Mouse (Mus musculus): ENCODE results near the gene Tgtp2.
"Not testable (repeated sequence)": the region's sequence is repeated elsewhere in the genome, so short reads cannot be mapped to it uniquely, and the experiment has no call there.

Gene Tgtp2

DNA sequence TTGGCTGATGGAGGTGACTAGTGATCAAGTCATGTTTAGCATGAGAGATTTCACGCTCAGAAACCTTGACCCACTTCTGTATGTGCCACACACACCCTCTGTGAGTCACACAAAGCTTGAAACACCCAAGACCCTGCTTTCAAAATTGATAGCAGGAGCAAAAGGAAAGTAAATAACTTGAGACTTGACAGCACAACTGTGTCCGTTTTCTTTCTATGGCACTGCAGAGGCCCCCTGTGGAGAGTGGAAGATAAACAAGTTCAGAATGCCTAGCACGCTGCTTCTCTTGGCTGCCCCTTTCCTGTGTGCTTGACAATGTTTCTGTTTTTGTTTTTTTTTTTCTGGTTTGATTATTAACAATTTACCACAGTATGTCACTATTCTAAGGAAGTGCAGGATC is 20.9 kb upstream of the Tgtp2 start:
- no peak for DNase-seq (ENCODE audit: low spot score)

DNA sequence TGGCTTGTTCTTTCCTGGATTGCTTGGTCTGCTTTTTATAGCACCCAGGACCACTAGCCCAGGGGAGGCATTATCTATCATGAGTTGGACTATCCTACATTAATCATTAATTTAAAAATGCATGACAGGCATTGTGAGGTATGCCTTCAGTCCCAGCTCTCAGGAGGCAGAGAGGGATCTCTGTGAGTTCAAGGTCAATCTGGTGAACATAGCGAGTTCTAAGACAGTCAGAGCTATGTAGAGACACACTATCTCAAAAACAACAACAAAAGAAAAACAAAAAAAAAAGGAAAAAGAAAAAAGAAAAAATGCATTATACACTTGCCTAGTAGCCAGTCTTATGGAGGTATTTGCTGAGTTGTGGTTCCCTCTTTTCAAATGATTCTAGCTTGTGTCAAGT is 20.4 kb upstream of the Tgtp2 start:
- DNase-seq (ENCODE audit: low spot score): no peak

DNA sequence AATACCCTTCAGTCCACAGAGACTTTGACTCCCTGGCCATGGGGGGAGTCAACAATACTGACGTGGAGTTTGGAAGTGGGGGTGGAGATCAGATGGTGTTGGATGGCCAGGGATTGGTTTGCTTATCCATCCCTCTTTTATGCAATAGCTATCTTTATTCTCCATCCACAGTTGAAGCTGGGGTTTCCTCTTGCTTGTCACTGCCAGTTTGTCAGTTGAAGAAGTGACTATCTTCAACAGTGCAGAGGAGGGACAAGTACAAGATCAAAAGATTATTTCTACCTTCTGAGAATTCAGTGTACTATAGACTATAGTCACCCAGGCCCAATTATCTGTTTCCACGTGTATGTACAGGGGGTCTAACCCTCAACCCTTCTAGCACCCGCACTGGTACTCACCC is 19.8 kb upstream of the Tgtp2 start:
- DNase-seq (ENCODE audit: low spot score): no peak

DNA sequence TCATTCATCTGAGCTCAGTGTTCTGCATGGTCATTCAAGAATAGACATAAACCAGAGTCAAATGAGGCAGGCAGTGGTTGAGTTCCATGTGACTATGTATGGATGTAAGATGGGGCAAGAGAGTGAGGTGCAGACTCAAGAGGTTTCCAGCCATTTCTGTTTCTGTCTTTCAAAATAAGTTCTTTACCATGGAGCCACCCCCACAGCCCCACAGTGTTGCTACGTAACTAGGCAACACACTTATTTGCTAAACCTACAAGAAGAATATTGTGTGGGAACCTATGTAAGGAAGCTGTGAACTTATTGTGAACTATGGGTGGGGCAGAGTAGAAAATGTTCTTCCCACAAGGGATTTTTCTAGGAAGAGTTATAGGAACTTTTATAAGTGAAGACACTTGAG is 19.1 kb upstream of the Tgtp2 start:
- no peak for DNase-seq (ENCODE audit: low spot score)

DNA sequence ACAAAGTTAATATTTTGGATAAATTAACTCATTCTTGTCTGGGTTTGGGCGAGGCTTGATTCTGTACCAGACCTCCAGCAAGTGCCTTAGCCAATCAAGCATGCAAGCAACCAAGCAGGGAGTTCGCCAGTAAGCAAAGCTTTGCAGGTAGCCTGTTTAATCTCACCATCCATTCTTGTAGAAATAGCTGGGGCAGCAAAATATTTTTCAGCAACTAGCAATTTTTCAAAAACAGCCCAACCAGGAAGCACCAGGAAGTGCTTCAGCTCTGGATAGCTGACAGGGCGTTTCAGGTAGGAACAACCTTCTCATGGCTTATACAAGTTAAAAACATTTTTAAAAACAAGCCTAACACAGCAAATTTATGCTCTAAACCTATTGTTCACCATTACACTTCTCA is 17.9 kb upstream of the Tgtp2 start:
- DNase-seq (ENCODE audit: low spot score): no peak

DNA sequence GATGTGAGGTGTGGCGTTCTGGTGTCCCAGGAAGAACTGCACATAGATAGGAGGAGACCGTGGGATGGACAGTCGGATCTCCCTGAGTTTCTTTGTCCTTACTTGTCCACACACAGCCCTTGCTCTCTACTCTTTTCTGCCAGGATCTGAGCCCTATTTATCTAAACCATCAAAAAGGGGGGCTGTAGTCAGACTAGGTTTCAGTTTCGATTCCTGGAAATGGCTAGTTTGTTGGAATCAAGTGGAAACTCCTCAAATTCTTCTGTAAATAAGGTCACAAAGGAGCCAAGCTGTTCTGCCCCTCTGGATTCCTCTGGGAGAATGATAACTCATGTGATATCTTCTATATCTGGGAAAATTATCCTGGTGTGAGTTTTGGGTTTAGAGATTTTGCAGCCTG is 17.4 kb upstream of the Tgtp2 start:
- no peak for DNase-seq (ENCODE audit: low spot score)

DNA sequence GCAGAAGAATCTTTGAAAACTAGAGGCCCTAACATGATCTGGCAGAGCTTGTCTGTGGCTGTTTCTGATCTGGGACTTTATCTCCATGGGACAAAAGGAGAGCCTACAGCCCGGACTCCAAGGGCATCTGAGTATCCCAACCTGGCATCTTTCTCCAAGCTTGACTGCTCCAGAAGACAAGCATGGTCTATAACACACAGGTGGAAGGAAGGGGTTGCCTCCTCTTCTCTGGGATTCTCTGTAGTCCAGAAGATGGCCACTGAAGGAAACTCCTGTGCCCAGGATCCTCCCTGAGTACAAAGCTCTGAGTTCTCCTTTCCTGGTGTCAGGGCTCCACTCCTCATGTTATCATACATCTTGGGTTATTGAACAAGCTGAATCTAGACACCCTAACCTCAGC is 16.6 kb upstream of the Tgtp2 start:
- no peak for DNase-seq (ENCODE audit: low spot score)

DNA sequence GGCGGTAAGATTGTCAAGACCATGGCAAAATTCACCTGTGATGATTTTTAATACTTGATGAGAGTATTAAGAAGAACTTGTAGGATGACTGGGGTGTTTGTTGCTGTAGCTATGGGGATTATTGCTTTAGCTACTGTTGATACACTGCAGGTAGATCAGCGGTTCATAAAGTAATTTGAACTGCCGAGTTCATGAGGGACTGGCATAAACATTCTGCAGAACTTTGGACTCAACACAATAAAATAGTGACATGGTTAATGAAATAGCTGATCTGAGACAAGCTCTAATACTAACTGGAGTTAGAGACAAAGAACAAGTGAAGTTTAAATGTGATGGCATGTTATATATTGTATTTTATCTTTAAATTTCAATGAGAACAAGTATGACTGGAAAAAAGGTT is 14.7 kb upstream of the Tgtp2 start:
- no peak for DNase-seq (ENCODE audit: low spot score)

DNA sequence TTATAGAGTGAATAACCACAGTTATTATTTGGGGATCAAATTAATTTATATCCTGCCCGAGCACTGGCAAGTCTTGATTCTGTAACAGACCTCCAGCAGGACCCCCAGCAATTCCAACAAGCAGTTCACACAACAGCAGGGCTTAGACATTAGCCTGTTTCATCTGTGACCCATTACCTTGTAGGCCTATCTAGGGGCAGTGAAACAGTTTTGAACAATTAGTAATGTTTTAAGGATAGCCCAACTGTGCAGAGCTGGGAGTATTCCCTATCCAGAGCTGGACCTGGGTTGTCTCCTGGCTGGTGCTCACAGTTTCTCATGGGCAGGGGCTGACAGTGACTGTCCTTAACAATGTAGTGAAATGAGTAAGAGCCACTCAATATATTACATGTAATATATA is 13.0 kb upstream of the Tgtp2 start:
- DNase-seq (ENCODE audit: low spot score): no peak

DNA sequence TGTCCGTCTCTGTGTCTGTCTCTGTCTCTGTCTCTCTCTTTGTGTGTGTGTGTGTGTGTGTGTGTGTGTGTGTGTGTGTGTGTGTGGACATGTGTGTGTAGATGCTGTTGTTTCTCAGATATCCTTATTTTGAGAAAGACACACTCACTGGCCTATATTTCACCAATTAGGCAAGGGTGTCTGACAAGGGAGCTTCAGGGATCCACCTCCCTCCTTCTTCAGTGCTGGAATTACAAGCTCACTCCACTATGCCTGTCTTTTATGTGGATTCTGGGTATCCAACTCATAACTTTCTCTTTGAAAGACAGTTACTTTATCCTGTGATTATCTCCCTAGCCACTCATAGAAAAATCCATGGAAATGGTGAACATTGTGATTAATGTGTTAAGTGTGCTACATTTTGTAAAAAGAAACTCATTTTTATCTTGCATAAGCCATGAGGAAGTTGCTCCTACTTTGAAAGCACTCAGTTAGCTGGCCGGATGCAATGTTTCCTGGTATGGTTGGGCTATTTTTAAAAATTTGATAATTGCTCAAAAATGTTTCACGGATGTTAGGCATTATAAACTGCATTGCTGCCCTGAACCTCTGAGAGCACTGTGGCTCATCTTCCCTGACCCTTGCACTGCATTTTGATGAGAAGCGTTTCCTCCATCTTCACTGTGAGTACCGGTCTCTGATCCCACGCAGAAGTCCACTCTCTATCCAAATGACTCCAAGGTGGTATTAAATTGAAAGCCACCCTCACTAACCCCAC is 12.2 kb upstream of the Tgtp2 start, which contains the start of gene Ifi47:
Gene Ifi47, plus strand, starts transcription at position 587 of the 757 bp plus-strand sequence.
- DNase-seq (ENCODE audit: low spot score): not testable (repeated sequence)

DNA sequence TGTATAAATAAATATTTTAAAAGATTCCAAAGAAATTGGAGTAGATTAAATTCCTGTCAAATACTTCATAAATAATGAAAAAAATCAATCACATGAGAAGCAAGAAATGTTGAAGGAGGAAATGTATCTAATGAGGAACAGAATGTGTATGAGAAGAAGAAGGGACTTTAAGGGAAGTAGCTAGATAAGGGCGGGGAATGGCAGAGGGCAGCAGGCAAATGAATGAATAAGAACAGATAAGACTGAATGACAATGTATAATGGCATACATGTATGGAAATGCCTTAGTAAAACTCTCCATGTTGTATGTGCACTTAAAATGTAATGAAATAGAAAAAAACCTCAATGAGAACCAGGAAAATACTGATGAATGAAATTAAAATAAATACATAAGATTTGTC is 4.4 kb upstream of the Tgtp2 start:
- DNase-seq (ENCODE audit: low spot score): no peak

DNA sequence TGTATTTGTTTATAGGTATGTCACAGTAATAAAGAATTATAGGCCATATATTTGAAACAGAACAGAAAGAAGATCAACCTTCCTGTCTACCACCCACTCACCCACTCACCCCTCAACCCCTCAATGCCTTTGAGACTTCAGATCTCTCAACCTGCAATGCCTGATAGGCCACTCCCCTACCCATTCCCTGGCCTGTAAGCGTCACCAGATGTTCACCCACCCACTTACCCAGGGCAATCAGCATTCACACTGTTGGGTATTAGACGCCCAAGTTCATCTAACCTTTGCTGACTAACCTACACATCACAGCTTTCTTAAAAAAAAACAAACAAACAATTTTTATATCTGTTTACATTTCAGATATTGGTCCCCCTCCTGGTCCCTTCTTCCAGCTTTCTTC is 2.1 kb downstream of the Tgtp2 start:
- not testable (repeated sequence) for DNase-seq (ENCODE audit: low spot score)

DNA sequence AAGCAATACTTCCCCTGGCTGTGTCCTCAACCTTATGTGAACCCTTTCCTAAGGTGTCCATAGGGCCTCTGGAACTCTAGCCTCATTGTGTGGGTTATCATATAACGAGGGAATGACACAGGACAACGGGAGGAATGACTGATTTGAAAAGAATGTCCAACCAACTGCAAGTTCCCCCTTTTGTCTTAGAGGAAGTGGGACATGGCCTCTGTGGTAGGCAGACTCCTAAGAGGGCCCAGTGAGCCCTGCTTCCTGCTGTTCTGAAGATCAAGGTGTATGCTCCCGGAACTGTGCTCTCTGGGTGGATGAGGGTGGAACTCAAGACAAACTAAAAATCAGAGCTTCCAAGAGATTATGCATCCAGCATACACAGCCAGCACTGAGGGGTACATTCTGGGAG is 3.9 kb downstream of the Tgtp2 start:
- not testable (repeated sequence) for DNase-seq (ENCODE audit: low spot score)

DNA sequence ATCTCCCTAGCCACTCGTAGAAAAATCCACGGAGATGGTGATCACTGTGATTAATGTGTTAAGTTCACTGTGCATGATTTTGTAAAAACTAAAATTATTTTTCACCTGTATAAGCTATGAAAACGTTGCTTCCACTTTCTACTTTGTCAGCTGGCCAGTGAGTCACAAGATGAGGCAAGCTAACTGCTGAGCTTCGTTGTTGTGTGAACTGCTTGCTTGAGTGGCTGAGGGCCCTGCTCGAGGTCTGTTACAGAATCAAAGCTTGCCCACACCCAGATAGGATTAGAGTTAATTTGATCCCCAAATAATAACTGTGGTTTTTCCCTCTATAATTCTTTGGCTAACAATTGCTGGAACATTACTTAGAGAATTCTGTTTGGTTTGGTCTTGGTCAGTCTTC is 12.1 kb downstream of the Tgtp2 start:
- not testable (repeated sequence) for DNase-seq (ENCODE audit: low spot score)

DNA sequence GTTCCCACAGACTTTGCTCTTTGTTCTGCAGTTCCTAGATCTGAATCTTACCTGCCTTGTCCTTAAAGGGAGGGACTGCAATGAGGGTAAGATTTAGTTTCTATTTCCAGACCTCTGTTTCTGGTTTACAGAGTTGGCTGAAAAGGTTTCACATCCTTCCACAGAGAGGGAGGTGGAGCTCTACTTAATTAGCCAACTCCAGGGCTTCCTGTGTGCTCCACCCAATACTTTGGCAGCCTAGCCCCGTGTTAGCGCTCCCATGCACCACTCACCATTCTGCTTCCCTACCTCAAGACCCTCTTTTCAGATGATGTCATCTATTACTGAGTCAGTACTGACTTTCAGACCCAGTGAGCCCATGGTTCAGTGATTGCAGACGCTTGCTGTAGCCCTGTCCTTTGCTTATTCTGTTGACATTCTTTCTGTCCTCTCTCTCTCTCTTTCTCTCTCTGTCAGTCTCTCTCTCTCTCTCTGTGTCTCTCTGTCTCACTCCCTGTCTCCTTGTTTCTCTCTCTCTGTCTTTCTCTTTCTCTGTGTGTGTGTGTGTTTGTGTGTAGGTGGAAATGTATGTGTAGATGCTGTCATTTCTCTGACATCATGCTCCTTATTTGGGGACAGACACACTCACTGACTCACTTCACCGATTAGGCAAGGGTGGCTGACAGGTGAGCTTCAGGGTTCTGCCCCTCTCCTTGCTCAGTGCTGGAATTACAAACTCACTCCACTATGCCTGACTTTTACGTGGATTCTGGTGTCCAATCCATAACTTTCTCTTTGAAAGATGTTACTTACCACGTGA is 12.7 kb downstream of the Tgtp2 start, which contains the start of gene 9930111J21Rik2:
Gene 9930111J21Rik2, minus strand, starts transcription at position 150 of the 799 bp plus-strand sequence.
- DNase-seq (ENCODE audit: low spot score): not testable (repeated sequence)

DNA sequence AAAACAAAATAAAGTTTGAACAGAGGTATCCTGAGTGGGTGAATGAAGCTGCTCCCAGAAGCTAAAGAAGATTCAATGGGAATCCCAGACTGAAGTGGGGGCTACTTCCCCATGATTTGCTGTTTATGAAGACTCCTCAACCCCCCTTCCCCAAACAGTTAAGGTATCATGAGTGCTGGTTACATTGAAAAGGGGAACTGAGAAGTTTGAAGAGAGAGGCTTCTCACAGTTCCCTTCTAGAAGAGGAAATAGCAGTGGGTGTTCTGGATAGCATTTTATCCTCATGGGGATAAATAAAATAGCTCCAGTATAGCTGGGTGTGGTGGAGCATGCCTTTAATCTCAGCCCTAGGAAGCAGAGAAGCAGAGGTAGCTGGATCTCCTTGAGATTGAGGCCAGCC is 13.9 kb downstream of the Tgtp2 start:
- DNase-seq (ENCODE audit: low spot score): not testable (repeated sequence)

DNA sequence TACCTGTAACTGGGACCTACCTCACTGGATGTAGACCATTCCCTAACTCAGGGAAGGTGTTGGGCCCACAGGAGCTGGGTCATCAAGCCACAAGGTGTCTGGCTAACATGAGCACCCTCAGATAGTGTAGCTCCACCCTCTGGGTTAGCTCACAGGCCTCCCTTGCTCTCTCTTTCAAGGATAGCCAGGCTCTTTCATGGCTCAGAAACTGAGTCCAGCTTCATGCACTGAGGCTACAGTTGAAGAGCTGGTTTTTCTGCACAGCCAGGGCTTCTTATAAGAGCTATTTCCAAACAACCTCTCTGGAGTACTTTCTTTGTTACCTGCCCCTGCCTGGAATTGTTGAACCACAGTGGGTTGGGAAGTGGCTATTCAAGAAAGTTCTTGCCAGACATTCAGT is 51.9 kb downstream of the Tgtp2 start:
- not testable (repeated sequence) for DNase-seq (ENCODE audit: low spot score)
